Mouse (Mus musculus): Measurements from ENCODE around the gene Myo10.

- no peak for TF ChIP-seq GATA1 (IDR thresholded peaks at IDR 0.05; ENCODE audit: borderline replicate concordance, low read length)
- TF ChIP-seq FLI1 (IDR thresholded peaks at IDR 0.05; ENCODE audit: low read length), result no peak
Observed at GRCm38 (mm10) chr15:25732758-25733428, 110.6 kb downstream of the Myo10 start.
